Mouse (Mus musculus): ENCODE results near the gene B3gat1.

B3gat1 gene

DNA sequence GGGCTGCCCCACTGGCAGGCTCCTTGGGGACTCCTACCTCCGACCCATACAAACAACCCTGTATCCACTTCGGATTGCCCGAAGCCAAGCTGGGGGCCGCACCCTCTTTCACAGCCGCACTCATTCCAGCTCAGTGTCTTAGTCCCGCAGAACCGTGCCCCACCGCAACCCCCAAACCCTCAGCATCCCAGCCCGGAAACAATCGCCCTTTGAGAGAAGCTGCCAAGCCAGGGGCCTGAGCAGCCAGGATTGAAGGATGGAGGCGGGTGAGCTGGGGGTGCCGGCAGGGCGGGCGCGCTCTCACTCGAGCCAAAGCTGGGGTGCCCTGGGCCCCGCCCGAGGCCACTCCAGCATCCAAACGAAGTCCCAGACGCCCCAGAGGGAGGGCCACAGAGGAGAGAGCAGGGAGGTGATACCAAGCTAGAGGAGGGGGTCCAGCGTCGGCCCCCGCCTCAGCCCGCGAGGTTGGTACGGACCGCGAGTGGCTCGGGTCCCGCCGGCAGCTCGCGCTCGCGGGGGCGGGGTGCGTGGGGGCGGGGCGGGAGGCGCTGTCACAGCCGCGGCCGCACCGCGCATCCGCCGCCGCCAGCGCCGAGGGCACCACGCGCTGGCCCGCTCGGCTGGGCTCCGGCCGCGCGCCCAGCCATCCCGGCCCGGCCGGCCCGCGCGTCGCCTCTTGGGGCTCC lies at the start of gene B3gat1:
Gene B3gat1, plus strand, starts transcription at position 523 of the 686 bp plus-strand sequence.
- no peak for DNase-seq (ENCODE audit: low read depth, low spot score)

DNA sequence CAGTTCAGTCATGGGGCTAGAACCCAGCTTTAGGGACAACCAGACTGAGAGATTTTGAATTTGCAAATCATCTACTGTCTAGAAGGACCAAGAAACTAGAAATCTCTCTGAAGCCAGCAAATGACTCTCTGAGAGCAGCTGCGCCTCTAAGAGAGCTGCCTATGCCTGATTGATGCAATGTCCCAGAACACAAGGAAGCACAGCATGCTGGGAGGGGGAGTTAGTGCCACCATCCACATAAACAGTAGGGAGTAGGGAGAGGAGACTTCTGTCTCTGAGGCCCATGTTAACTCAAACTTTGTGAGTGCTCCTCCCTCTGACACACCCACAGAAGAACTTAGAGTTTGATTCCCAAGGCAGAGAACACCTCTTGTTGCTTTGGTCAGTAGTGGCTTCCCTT lies 44.4 kb upstream of the B3gat1 start:
- no peak for DNase-seq (ENCODE audit: low read depth, low spot score)

DNA sequence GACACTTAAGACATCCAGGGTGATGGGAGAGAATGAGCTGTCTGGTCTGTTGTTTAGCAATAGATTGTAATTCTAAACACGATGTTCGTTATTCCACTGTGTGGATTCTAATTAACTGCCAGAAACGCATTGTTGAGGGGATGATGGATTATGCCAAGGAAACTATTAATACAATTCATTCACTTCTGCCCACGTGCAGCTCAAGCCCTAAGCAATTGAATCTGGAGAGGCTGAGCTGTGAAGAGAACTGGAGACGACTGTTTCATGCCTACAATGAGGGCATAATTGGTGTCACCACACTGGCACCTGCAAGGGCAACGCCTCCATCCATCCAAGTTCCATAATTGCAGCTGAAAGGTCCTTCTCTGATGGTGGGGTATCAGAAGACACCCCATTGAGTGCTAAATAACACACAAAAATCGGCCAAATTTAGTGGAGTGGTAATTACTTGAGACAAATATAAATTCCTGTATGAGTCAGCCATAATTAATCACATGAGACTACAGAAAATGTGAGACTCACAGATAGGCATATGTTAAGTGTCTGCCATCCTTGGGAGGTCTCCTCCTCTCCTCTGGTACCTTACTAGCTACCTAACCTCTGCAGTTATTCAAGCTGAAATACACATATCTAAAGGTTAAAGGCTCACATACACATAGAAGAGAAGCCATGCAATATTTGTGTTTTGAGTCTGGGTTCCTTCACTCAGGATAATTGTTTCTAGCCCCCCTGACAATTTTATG lies 43.4 kb upstream of the B3gat1 start:
- DNase-seq (ENCODE audit: low read depth, low spot score) = no peak

DNA sequence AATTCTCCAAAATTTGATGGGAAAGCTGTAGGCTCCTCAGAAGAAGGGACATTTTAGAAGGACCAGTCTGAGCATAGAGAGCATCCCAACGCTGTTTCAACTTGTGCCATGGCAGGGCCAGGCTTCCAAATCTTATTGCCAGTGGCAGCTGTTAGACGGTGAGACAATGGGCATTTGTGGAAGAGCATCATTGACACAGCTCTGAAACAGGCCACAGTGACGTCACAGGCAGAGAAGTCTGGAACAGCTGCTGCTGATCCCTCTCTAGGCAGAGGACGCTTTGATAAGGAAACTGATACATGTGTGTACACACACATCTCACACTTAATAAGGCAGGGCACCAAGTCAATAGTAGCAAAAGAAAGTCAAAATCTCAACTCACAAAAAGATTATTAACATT lies 40.9 kb upstream of the B3gat1 start:
- no peak for DNase-seq (ENCODE audit: low read depth, low spot score)

DNA sequence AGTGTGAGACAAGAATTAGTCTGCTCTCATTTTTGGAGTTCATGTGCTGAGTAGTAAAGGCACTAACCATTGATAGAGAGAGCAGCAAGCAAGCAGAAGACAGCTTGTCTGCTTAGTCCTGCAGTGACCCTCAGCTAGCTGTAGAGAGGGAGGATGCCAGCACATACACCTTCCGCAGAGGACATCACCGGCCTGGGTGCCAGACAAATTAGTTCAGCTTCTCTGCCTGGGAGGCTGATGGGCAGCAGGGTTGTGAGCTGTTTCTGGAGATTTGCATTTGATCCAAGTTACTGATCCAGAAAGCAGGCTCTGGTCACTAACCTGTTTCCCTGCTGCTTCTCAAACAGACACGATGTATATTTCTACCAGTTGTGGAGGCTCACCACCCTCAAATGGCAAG lies 38.9 kb upstream of the B3gat1 start:
- DNase-seq (ENCODE audit: low read depth, low spot score) = no peak

DNA sequence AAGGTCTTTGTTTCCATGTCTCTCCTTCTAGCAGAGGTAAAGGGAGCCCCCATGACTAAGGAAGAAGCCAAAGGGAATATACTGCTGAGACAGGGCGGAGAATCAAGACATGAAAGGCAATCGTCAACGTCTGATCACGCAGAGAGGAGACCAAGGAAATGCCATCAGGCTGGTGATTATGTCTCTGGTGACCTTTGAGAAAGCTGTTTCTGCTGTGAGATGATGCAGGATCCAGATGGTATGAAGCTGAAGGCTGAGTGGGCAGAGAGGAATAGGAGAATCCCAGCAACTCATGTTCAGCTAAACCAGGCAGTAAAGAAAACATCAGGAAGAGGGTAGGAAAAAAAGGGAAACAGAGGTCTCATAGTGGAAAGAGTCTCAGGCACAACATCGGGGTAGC lies 38.4 kb upstream of the B3gat1 start:
- DNase-seq (ENCODE audit: low read depth, low spot score) = no peak

DNA sequence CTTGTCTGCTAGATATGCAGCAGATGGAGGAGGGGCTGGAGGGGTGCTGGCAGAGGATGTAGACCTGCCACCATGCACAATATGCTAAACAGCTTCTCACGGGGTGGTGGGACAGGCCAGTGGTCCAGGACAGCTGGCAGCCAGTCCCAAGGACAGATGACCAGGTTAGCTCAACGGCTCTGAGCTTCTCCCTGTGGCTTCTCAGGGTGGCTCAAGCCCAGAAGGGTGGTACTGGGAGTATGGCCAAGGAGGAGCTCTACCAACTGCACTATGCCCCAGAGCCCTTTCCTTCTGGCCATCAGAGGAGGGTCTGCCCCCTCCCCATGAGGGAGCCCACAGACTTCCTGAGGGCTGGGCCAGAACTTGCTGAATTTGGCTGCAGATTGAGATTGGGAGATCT lies 35.2 kb upstream of the B3gat1 start:
- DNase-seq (ENCODE audit: low read depth, low spot score) = no peak

DNA sequence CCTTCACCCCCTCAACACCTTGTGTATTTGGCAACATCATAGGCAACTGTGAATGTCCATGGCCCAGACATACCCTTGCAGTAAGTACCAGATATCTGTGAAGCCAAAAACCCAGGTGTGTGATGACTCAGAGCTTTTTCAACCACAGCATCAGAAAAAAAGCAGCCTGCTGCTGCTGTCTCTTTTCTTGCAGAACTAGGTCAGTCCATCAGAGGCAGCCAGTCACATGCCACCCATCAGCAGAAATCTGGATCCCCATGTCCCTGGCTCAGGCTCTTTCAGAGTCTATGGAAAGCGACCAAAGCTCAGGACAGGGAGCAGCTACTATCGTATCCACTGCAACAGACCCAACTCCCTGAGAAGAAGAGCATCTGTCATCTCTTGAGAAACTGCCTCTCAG lies 33.2 kb upstream of the B3gat1 start:
- no peak for DNase-seq (ENCODE audit: low read depth, low spot score)

DNA sequence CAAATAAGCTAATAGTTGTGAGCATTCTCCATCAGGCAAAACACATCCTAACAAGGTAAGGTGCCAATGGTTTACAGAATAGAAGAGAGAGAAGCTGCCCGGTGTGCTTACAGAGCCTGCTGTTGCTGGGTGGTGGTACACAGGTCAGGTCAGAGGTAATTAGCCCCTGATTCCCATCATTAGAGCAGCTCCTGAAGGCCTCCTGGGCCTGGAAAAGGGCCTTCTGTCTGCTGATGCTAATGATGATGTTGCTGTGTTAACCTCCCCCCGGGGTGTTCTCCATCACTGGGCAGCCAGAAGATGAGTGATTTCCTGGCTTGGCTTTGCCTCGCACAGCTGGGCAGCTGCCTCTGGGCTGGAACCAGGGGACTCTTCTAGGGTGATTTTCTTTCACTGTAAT lies 15.1 kb upstream of the B3gat1 start:
- no peak for DNase-seq (ENCODE audit: low read depth, low spot score)

DNA sequence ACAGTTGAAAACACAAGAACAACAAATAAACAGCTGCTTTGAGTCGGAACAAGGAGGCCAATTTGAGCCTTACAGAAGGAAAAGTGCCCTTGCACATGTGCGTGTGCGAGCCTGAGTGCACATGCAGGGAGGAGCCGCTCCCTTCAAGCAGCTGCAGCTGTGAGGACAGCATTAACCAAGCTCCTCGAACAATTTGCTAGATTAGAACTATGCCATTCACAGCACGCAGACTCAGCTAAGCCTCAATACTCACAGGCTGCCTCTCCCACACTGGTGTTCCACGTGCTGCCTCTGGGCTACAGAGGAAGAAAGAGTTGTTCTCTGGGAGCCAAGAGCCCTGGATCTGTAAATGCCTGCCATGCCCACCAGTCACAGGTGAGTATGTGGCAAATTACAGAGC lies 11.8 kb upstream of the B3gat1 start:
- no peak for DNase-seq (ENCODE audit: low read depth, low spot score)

DNA sequence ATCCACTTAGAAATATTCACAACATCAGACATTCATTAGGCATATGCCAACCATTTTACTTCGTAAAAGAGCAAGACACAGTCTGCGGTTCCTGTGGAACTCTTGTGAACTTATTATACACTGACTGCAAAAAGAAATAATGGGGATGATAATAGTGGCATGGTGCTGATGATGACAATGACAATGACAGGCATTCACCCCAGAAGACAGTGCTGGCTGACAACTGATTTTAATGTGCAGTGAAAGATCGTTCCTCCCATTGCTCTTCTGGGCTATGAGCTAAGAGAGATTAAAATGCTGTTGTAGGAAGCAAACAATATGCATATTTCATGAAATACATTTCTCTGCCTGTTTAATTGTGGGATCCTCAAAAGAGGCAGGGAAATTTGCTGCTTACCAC lies 7.8 kb upstream of the B3gat1 start:
- no peak for DNase-seq (ENCODE audit: low read depth, low spot score)

DNA sequence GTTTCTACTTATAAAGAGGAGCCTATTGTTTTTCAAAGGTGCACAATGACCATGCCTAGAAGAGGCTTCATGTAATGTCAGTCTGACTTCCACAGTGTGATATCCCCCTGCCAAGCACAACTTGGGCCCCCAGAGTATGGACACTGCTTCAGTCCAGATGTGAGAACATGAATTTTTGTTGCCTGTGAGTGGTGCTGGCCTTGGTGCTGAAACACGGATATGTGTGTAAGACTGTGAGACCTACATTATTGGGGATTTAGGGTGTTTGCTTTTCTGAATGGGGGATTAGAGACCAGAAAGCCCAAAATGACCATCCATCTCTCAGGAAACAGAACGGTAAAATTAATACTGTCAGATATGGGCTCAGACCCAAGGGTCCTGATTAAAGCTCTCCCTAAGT lies 6.1 kb upstream of the B3gat1 start:
- DNase-seq (ENCODE audit: low read depth, low spot score) = no peak

DNA sequence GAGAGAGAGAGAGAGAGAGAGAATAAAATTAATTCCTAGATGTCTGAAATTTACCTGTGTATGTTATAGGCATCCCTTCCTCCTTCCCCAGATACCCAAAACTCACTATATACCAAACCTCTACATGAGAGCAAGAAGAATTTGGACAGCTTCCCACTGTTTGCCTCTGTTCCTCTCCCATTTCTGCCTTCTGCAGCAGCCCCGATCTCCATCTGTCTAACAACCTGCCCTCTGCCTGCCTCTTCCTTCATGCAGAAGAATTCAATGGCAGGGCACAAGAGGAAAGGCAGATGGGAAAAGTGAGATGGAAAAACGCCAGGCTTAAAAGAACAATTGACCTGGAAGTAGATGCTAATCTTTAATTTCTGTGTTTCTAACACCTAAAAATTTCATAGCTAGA lies 5.0 kb upstream of the B3gat1 start:
- no peak for DNase-seq (ENCODE audit: low read depth, low spot score)

DNA sequence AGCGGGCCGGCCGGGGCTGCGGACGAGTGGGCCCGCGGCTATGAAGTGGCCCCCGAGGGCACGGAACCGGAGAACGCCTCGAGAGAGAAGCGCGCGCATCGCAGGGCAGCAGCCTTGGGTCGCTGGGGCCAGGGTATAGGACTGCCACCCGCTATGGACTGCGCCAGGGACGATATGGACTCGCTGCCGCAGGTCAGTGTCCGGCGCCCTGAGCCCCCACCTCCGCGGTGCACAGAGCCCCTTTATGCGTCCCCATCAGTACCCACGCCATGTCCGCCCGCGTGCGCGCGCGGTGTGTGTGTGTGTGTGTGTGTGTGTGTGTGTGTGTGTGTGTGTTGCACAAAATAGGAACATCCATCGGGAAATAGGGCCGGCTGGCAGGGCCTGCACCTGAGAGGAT lies 458 bp downstream of the B3gat1 start:
- DNase-seq (ENCODE audit: low read depth, low spot score) = no peak

DNA sequence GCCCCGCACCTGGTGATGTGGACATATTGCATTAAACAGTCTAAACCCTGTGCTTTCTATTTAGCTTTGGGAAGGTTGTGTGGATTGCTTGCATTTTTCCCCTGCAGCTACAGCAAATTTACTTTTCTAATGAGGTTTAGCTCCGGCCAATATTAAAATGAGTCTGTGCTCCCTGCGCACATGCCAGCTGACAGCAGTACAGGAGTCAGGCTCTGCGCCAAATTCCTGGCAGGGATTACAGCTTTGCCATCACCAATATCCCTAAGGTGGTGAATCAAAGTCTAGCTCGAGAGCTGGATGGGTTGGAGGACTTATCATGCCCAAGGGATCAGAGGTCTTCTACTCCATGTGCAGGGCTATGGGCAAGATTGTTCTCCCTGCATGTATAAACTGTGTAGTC lies 3.6 kb downstream of the B3gat1 start:
- no peak for DNase-seq (ENCODE audit: low read depth, low spot score)

DNA sequence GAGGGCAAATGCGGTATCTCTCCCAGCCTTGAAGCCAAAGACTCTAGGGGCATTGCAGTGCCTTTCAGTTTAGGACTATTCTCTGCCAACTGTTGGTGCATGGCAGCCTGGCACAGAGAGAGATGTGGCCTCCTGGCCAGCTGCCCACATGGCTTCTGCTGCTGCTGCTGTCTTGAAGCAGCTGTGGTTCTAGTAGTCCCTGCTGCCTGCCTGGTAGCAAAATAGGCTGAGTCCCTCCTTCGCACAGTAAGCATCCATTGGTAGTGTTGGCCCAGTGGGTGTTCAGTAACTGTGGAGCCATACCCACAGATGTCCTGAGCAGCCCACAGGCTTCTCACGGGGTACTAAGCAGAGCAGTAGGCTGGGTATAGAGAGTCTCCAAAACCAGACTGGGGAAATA lies 9.3 kb downstream of the B3gat1 start:
- DNase-seq (ENCODE audit: low read depth, low spot score) = no peak

DNA sequence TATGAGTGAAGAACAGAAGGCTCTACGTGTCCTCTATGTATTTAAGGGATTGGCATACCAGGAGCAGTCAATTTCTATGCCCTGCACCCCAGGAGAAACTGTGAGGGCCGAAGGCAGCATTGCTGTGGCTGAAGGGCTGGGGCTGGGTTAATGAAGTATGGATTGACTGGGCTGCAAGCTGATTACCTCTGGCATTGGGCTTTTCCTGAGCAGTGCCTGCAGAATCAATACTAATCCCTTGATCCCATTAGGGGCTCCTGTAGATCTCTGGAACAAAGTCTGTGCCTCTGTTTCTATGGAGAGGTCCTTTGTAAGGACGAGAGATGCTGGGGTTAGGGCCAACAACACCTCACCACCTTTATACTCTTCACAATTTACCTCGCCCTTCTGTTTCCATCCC lies 13.6 kb downstream of the B3gat1 start:
- DNase-seq (ENCODE audit: low read depth, low spot score) = no peak

DNA sequence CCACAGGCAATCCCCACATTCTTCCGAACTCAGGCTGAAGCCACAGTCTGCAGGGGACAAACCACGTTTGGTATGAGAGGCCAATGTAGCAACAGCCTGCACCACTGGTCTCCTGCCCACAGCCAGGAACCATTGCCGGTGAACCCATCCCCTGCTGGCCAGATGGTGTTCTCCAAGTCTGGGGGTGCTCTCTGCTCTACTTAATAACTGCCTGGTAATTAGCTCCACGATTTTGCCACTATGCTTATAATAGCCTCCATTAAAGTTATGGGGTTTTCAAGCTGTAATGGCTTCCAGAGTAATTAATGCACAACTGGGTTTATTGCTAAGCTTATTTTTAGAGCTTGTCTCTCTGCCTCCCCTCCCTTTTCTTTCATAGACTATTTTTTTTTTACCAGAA lies 15.4 kb downstream of the B3gat1 start:
- DNase-seq (ENCODE audit: low read depth, low spot score) = no peak

DNA sequence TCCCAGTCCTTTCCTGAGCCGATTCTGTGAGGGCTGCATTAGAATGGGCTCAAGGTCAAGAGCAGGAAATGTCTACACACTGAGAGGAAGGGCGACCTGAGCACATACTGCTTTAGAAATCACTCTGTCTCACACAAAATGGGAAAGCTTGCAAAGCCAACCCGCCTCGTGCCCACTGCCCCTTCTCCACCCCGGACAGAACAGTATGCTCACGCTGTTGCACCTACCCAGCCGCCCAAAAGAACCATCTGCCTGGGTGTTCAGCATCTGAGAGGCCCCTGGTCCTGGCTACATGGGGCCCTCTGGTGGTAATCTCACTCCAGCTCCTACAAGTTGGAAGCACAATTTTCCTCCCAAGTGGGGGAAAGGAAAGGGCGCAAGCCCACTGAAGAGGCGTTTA lies 26.6 kb downstream of the B3gat1 start:
- DNase-seq (ENCODE audit: low read depth, low spot score) = no peak

DNA sequence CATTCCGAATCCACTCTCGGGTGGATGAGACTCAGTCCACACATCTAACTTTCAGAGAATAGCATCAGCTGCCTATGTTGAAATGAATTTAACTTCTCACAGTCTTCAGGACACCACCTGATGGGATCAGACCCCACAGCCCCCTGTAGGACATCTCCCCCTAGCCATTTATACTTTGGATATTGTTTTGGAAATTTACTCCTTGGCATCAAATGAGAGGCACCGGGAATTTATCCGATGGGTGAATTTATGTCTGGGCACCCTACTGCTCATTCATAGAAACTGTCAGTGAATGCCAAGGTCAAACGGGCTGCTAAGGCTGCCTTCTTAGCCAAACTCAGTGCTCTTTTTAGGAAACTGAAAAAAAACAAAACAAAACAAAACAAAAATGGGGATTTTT lies 27.0 kb downstream of the B3gat1 start:
- no peak for DNase-seq (ENCODE audit: low read depth, low spot score)

DNA sequence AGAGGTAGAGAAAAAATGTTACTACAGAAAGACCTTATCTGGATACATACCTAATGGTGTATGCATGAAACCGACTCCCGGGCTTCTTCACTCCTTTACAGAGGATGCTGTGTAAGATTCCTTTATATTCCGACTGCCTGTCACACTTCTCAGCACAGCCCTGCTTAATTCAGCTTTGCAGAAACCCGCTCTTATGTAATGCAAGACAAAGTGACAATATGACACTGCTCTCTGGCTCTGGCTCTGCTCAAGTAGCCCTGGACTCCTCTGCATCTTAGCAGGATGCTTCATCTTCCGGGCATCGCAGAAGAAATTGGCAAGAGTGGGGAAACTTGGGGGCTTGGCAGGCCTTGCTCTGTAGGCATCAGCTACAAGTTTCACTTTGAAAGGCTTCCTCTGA lies 28.9 kb downstream of the B3gat1 start:
- DNase-seq (ENCODE audit: low read depth, low spot score) = no peak

DNA sequence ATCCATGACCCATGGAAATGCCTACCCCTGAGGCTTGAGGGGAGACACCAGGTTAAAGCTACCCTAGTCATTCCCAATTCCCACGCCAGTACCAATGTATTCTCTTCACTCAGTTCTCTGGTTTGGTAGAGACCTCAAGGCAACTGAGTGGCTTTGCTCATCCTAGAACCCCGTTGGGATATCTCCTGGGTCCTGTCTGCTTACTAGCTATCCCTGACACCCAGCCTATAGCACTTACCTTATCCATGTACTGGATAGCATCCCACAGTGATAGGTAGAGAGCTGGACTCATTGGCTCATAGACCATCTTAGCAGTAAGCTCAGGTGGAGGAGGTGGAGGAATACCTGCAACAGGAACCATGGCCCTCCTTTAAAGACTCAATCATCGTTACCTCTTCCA lies 34.7 kb downstream of the B3gat1 start:
- DNase-seq (ENCODE audit: low read depth, low spot score) = no peak

DNA sequence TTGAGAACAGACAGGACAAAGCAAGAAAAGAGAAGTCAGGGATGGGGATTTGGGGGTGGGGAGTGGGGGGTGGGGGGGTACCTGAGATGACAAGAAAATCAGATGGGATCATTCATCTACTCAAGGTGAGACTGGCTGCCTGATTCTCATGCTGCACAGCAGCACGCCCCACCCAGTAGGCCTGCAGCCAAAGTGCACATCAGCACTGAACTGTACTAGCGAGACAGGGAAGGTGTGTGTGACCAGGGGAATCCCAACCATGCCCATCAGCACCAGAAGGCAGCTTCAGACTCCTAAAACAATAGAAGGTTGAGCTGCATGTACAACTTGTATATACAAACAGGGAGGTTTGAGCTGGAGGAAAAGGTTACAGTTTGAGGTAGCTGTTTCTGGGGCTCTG lies 42.2 kb downstream of the B3gat1 start:
- no peak for DNase-seq (ENCODE audit: low read depth, low spot score)

All from CD4-positive, CD25-positive, alpha-beta regulatory T cell, adult 2 months (primary cell).